Mouse (Mus musculus): ENCODE measurements around the gene Myl4. TPM values are rescaled to one million over a fixed set of nuclear protein-coding genes. Genes with fewer than 3 reads are reported as not detected.

The Myl4 gene
- polyA plus RNA-seq, 1 experiment from 2014 or later, result 492 TPM

DNA sequence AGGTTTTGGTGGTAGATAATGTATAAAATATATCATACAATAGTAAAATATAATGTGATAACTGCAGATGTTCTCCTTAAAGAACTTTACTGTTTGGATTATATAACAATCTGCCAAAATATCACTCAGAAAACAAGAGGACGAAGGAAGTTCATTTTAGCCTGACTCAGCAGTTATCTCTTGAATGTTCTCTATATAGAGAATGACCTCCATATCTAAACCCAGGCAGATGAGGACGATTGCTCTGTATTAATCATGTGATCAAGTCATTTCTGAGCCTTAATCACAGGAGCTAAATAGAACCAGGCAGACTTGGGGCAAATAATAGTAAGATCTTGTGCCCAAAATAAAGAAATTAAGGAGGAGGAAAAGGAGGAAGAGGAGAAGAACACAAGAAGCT is 6.0 kb upstream of the Myl4 start:
- Histone ChIP-seq H3K9ac (ENCODE audit: low read depth, low read length) (no peak overlapping the region), H3K9me3 (ENCODE audit: control insufficient read depth, low read length) (no peaks in the 10 kb centered on the region), H3K36me3 (ENCODE audit: control insufficient read depth, insufficient read depth, low read length) (peaks cover 16% of the 10 kb centered on the region), H3K27ac (replicated peaks; ENCODE audit: low read depth, low read length) (no peak overlapping the region), H3K27me3 (replicated peaks; ENCODE audit: control insufficient read depth, insufficient read depth, low read length) (no peaks in the 10 kb centered on the region), H3K4me2 (ENCODE audit: low read depth, low read length) (no peak overlapping the region), H3K4me3 (ENCODE audit: low read depth, low read length) (no peak overlapping the region), H3K4me1 (ENCODE audit: control insufficient read depth, insufficient read depth, low read length) (peaks cover 13% of the 10 kb centered on the region)
- ATAC-seq (ENCODE audit: low read depth), result no peak
- no peak for DNase-seq (ENCODE audit: low spot score)
- WGBS, result 77% methylated on average over 2 of the region's 2 CpGs

DNA sequence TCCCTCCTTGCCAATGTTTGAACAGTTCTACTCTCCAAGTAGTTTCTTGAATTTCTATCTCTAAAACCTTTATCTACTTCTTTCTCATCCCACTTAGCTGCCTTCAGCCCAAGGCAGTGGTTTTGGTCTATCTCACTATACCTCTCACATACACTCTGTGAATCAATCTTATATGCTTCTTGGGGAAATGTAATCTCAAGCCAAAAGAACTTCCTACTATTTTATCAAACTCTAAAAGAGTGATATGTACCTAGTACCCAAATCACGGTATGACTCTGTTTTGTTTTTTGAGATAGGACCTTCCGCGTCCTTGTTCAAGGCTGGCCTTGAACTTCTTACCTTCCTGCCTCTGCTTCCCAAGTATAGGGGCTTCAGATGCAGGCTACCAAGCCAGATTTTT is 3.0 kb upstream of the Myl4 start:
- H3K4me1 ChIP-seq (ENCODE audit: control insufficient read depth, insufficient read depth, low read length), result peaks cover 13% of the 10 kb centered on the region
- no peaks in the 10 kb centered on the region for H3K9me3 ChIP-seq (ENCODE audit: control insufficient read depth, low read length)
- no peak overlapping the region for H3K9ac ChIP-seq (ENCODE audit: low read depth, low read length)
- ATAC-seq (ENCODE audit: low read depth) (no peak), DNase-seq (ENCODE audit: low spot score) (no peak)
- H3K27ac ChIP-seq (replicated peaks; ENCODE audit: low read depth, low read length), result no peak overlapping the region
- H3K27me3 ChIP-seq (replicated peaks; ENCODE audit: control insufficient read depth, insufficient read depth, low read length), result no peaks in the 10 kb centered on the region
- 0 out of 2 replicates have a peak, but pooled peaks cover 5% of the 10 kb centered on the region for H3K36me3 ChIP-seq (ENCODE audit: control insufficient read depth, insufficient read depth, low read length)
- no peak overlapping the region for H3K4me3 ChIP-seq (ENCODE audit: low read depth, low read length)
- WGBS, result 95% methylated on average over 3 of the region's 3 CpGs
- H3K4me2 ChIP-seq (ENCODE audit: low read depth, low read length), result no peak overlapping the region

DNA sequence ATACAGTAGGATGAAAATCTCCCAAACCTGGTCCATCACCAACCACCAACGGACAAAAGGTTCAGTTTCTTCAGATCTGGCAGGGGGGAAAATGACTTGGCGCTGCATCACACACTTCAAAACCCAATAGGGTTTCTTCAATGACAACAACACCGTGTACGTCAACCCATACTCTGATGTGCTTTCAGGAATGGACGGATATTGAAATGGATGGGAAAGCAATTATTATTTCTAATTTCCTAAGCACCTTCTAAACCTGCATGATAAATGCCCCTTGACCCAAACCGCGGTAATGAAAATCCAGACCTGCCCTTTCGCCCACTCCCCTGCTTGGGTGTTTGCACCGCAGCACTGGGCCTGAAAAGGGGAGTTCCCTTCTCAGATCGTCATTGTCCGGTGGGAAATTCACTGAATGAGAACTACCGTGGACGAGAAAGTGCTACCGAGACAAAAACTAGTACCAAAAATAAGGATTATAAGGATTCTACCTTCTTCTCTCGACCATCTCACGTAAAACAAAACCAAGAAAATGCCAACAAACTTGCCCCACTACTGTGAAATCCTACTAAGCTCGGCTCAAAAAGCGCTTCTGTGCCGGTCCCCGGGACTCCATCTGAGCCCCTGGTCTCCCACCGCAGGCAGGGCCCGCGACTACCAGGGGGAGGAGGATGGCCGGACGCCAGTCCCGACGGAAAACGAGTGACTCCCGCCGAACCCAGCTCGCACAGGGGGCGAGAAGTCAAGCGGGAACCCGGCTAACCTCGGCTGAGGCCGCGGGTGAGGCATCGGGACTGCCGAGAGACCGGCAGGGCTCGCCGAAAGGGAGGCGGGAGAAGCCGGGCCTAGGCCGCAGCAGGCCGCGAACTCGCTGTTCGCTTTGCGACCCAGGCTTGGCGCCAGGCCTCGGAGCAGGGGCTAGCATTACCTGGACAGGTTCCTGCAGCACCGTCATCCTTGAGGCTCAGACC is 741 bp upstream of the Myl4 start:
- Histone ChIP-seq H3K4me2 (ENCODE audit: low read depth, low read length) (peak overlapping the region; percentile 70), H3K4me3 (ENCODE audit: low read depth, low read length) (peak overlapping the region; percentile 97), H3K27me3 (replicated peaks; ENCODE audit: control insufficient read depth, insufficient read depth, low read length) (no peaks in the 10 kb centered on the region), H3K36me3 (ENCODE audit: control insufficient read depth, insufficient read depth, low read length) (no peaks in the 10 kb centered on the region), H3K9me3 (ENCODE audit: control insufficient read depth, low read length) (no peaks in the 10 kb centered on the region), H3K27ac (replicated peaks; ENCODE audit: low read depth, low read length) (peak overlapping the region; percentile 95), H3K9ac (ENCODE audit: low read depth, low read length) (peak overlapping the region; percentile 100), H3K4me1 (ENCODE audit: control insufficient read depth, insufficient read depth, low read length) (peaks cover 13% of the 10 kb centered on the region)
- ATAC-seq (ENCODE audit: low read depth), result peak; percentile 82
- peak; percentile 74 for DNase-seq (ENCODE audit: low spot score)
- under 1% methylated on average over 40 of the region's 53 CpGs for WGBS

DNA sequence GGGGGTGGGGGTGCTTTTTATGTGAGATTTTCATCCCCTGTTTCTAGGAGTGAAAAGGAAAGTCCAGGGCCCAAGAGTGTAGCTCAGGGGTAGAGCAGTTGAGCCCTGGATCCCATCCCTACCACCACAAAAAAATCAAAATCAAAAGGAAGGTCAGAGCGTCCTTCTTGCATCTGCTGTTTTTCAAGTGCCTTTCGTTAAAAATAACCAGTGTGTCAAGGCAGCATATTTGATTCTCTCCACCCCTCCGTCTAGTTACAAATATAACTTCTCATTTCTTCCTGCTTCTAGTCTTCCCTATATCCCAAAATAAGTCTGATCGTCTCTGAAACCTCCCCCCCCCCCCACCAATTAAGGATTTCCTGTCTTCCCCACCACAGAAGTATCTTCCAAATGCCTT is 7.6 kb downstream of the Myl4 start:
- H3K4me1 ChIP-seq (ENCODE audit: control insufficient read depth, insufficient read depth, low read length), result no peaks in the 10 kb centered on the region
- WGBS, result 61% methylated on average over 4 of the region's 4 CpGs
- no peak overlapping the region for H3K4me3 ChIP-seq (ENCODE audit: low read depth, low read length)
- DNase-seq (ENCODE audit: low spot score) (no peak), ATAC-seq (ENCODE audit: low read depth) (no peak)
- H3K9ac ChIP-seq (ENCODE audit: low read depth, low read length), result no peak overlapping the region
- no peak overlapping the region for H3K27ac ChIP-seq (replicated peaks; ENCODE audit: low read depth, low read length)
- no peak overlapping the region for H3K4me2 ChIP-seq (ENCODE audit: low read depth, low read length)
- H3K36me3 ChIP-seq (ENCODE audit: control insufficient read depth, insufficient read depth, low read length), result no peaks in the 10 kb centered on the region
- no peaks in the 10 kb centered on the region for H3K27me3 ChIP-seq (replicated peaks; ENCODE audit: control insufficient read depth, insufficient read depth, low read length)
- no peaks in the 10 kb centered on the region for H3K9me3 ChIP-seq (ENCODE audit: control insufficient read depth, low read length)

DNA sequence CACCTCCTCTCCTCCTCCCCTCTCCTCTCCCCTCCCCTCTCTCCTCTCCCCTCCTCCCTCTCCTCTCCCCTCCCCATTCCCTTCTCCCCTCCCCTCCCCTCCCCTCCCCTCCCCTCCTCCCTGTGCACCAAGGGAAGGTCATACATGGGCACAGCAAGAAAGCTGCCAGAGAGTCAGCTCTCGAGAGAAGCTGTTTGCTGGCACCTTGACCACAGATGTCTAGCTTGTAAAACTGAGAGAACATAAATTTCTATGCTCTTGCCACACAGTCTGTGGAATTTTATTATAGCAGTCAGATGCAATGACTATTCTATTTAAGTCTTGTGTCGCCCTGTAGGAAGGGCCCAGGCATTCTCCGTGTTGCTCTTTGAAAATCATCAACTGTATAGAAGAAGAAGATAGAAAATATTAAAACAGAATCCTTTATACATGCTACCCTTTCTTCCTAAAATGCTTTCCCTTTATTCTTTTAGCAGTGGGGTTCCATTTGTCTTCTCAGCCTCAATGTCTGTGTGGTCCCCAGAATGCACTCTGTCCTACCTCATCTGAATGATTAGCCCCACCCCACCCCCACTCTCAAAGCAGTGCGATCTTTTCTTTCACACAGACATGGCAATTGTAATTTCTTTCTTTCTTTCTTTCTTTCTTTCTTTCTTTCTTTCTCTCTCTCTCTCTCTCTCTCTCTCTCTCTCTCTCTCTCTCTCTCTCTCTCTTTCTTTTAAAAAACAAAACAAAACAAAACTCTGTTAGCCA is 8.4 kb downstream of the Myl4 start:
- ATAC-seq (ENCODE audit: low read depth), result no peak
- no peaks in the 10 kb centered on the region for H3K27me3 ChIP-seq (replicated peaks; ENCODE audit: control insufficient read depth, insufficient read depth, low read length)
- H3K9ac ChIP-seq (ENCODE audit: low read depth, low read length), result no peak overlapping the region
- no peaks in the 10 kb centered on the region for H3K9me3 ChIP-seq (ENCODE audit: control insufficient read depth, low read length)
- WGBS, result 54% methylated on average over 4 of the region's 4 CpGs
- no peak overlapping the region for H3K27ac ChIP-seq (replicated peaks; ENCODE audit: low read depth, low read length)
- DNase-seq (ENCODE audit: low spot score), result no peak
- H3K36me3 ChIP-seq (ENCODE audit: control insufficient read depth, insufficient read depth, low read length), result no peaks in the 10 kb centered on the region
- H3K4me2 ChIP-seq (ENCODE audit: low read depth, low read length), result no peak overlapping the region
- no peaks in the 10 kb centered on the region for H3K4me1 ChIP-seq (ENCODE audit: control insufficient read depth, insufficient read depth, low read length)
- no peak overlapping the region for H3K4me3 ChIP-seq (ENCODE audit: low read depth, low read length)

DNA sequence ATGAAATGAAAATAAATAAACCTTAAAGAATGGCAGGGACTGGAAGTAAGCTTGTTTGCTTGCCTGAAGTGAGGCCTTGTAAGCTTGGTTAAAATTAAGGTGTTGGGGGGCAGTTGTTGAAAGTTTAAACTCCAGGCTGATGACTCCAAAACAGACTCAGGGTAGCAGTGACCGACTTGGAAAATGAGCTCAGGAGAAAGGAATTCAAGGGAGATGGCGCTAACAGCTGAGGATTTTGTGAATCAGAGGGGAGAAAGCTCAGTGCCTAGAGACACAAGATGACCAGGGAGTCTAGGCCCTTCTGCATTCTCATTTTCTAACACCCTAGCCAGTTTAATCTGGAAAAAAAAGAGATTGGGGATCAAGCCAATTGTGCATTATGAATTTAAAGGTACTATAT is 10.5 kb downstream of the Myl4 start:
- H3K27me3 ChIP-seq (replicated peaks; ENCODE audit: control insufficient read depth, insufficient read depth, low read length), result no peaks in the 10 kb centered on the region
- H3K9me3 ChIP-seq (ENCODE audit: control insufficient read depth, low read length), result no peaks in the 10 kb centered on the region
- peaks cover under 1% of the 10 kb centered on the region; the same call in 1 of the 2 replicates for H3K4me1 ChIP-seq (ENCODE audit: control insufficient read depth, insufficient read depth, low read length)
- WGBS, result 43% methylated on average over 2 of the region's 2 CpGs
- no peak overlapping the region for H3K9ac ChIP-seq (ENCODE audit: low read depth, low read length)
- no peak for ATAC-seq (ENCODE audit: low read depth)
- no peak overlapping the region for H3K27ac ChIP-seq (replicated peaks; ENCODE audit: low read depth, low read length)
- H3K4me2 ChIP-seq (ENCODE audit: low read depth, low read length), result no peak overlapping the region
- no peak for DNase-seq (ENCODE audit: low spot score)
- no peaks in the 10 kb centered on the region for H3K36me3 ChIP-seq (ENCODE audit: control insufficient read depth, insufficient read depth, low read length)
- no peak overlapping the region for H3K4me3 ChIP-seq (ENCODE audit: low read depth, low read length)

DNA sequence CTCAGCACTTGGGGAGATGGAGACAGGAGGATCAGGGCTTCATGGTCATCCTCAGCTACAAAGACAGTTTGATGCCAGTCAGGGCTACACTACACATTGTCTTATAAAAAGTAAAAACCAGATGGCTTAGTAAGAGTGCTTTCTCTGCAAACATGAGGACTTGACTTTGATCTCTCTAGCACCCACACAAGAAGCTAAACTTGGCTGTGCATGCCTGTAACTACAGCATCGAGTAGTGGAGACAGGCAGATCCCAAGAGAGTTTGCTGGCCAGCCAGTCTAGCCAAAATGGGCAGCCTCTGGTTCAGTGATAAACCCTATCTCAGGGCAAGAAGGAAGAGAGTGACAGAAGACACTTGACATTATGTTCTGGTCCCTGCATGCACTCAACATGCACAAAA is 13.0 kb downstream of the Myl4 start:
- WGBS, result 46% methylated on average over 1 of the region's 1 CpGs
- H3K9me3 ChIP-seq (ENCODE audit: control insufficient read depth, low read length), result no peaks in the 10 kb centered on the region
- H3K9ac ChIP-seq (ENCODE audit: low read depth, low read length), result no peak overlapping the region
- ATAC-seq (ENCODE audit: low read depth) (no peak), DNase-seq (ENCODE audit: low spot score) (no peak)
- H3K4me2 ChIP-seq (ENCODE audit: low read depth, low read length), result no peak overlapping the region
- H3K36me3 ChIP-seq (ENCODE audit: control insufficient read depth, insufficient read depth, low read length), result no peaks in the 10 kb centered on the region
- no peak overlapping the region for H3K27ac ChIP-seq (replicated peaks; ENCODE audit: low read depth, low read length)
- H3K4me3 ChIP-seq (ENCODE audit: low read depth, low read length), result no peak overlapping the region
- H3K27me3 ChIP-seq (replicated peaks; ENCODE audit: control insufficient read depth, insufficient read depth, low read length), result no peaks in the 10 kb centered on the region
- H3K4me1 ChIP-seq (ENCODE audit: control insufficient read depth, insufficient read depth, low read length), result peaks cover 4% of the 10 kb centered on the region; the same call in 1 of the 2 replicates

DNA sequence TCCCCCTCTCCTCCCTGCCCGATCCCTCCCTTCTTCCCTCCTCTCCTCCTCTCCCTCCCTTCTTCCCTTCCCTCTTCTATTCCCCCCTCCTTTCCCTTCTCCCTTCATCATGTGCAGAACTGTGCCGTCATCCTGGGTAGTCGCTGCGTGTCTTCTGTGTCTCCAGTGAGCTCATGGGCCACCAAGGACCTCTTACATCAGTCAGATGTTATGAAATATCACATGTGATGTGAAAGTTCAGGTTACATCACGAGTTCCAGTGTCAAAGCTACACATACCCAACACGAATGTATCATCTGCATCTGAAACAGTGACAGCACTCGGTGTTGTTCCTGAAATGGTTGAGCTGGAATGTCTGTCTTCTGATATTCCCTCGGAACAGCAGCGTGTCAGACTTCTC is 14.7 kb downstream of the Myl4 start:
- Histone ChIP-seq H3K4me2 (ENCODE audit: low read depth, low read length) (no peak overlapping the region), H3K27ac (replicated peaks; ENCODE audit: low read depth, low read length) (no peak overlapping the region), H3K27me3 (replicated peaks; ENCODE audit: control insufficient read depth, insufficient read depth, low read length) (no peaks in the 10 kb centered on the region), H3K36me3 (ENCODE audit: control insufficient read depth, insufficient read depth, low read length) (no peaks in the 10 kb centered on the region), H3K9me3 (ENCODE audit: control insufficient read depth, low read length) (peaks cover 4% of the 10 kb centered on the region; the same call in 1 of the 2 replicates), H3K9ac (ENCODE audit: low read depth, low read length) (no peak overlapping the region), H3K4me3 (ENCODE audit: low read depth, low read length) (no peak overlapping the region), H3K4me1 (ENCODE audit: control insufficient read depth, insufficient read depth, low read length) (peaks cover 4% of the 10 kb centered on the region; the same call in 1 of the 2 replicates)
- 76% methylated on average over 9 of the region's 9 CpGs for WGBS
- no peak for DNase-seq (ENCODE audit: low spot score)
- no peak for ATAC-seq (ENCODE audit: low read depth)
